Mouse (Mus musculus) 416B (cell line): ENCODE results near the gene Cacna1c.

ENCODE experiments used
- DNase-seq: peaks from one replicate; pipeline ENCODE4 v3.0.0; 2011; ENCODE audit warnings: low read depth

The Cacna1c gene

GRCm38 (mm10) chr6:118802286-118802685 lies 393.9 kb downstream of the Cacna1c start:
- DNase-seq: no peak

- DNase-seq: no peak
These were observed 399.8 kb downstream of the Cacna1c start for GRCm38 (mm10) chr6:118796393-118796792.

- no peak for DNase-seq
These were observed 400.5 kb downstream of the Cacna1c start for GRCm38 (mm10) chr6:118795716-118796115.

GRCm38 (mm10) chr6:118791921-118792368 lies 404.3 kb downstream of the Cacna1c start:
- no peak for DNase-seq

- no peak for DNase-seq
These were observed 408.3 kb downstream of the Cacna1c start for GRCm38 (mm10) chr6:118787933-118788332.

- no peak for DNase-seq
These were observed 415.9 kb downstream of the Cacna1c start for GRCm38 (mm10) chr6:118780280-118780679.

GRCm38 (mm10) chr6:118779201-118779600 lies 417.0 kb downstream of the Cacna1c start:
- no peak for DNase-seq

GRCm38 (mm10) chr6:118777457-118777856 lies 418.8 kb downstream of the Cacna1c start:
- DNase-seq: no peak

GRCm38 (mm10) chr6:118776459-118776858 lies 419.8 kb downstream of the Cacna1c start:
- no peak for DNase-seq

GRCm38 (mm10) chr6:118772581-118772980 lies 423.6 kb downstream of the Cacna1c start:
- no peak for DNase-seq

GRCm38 (mm10) chr6:118771121-118771520 lies 425.1 kb downstream of the Cacna1c start:
- no peak for DNase-seq

GRCm38 (mm10) chr6:118770396-118770795 lies 425.8 kb downstream of the Cacna1c start:
- DNase-seq: no peak

GRCm38 (mm10) chr6:118769792-118770191 lies 426.4 kb downstream of the Cacna1c start:
- no peak for DNase-seq

- DNase-seq: no peak
These were observed 428.5 kb downstream of the Cacna1c start for GRCm38 (mm10) chr6:118767698-118768097.

- no peak for DNase-seq
These were observed 431.0 kb downstream of the Cacna1c start for GRCm38 (mm10) chr6:118765261-118765660.

GRCm38 (mm10) chr6:118759015-118759414 lies 437.2 kb downstream of the Cacna1c start:
- no peak for DNase-seq

GRCm38 (mm10) chr6:118758290-118758907 lies 437.8 kb downstream of the Cacna1c start:
- no peak for DNase-seq

- no peak for DNase-seq
These were observed 438.5 kb downstream of the Cacna1c start for GRCm38 (mm10) chr6:118757533-118758289.

- DNase-seq: no peak
These were observed 439.7 kb downstream of the Cacna1c start for GRCm38 (mm10) chr6:118756511-118756910.

GRCm38 (mm10) chr6:118755768-118756167 lies 440.4 kb downstream of the Cacna1c start:
- no peak for DNase-seq

GRCm38 (mm10) chr6:118754439-118754838 lies 441.8 kb downstream of the Cacna1c start:
- no peak for DNase-seq

- DNase-seq: no peak
These were observed 442.4 kb downstream of the Cacna1c start for GRCm38 (mm10) chr6:118753787-118754186.

- no peak for DNase-seq
These were observed 443.2 kb downstream of the Cacna1c start for GRCm38 (mm10) chr6:118753064-118753463.

GRCm38 (mm10) chr6:118749285-118749684 lies 446.9 kb downstream of the Cacna1c start:
- no peak for DNase-seq
